In genomic region chr3:106555743-106556250, GRCm38 (mm10) we compare ENCODE assay signal across 23 mouse cellular contexts.
"Had no signal": no experiment of that assay in that cellular context is flagged by ENCODE, and none has a peak within 500 bp of the region (broad histone marks: within the 10 kb centered on the region; RNA-seq: fewer than 3 reads in every experiment).

No protein-coding gene starts in this region.

- H3K27ac ChIP-seq: gastrocnemius, adult 2 months; heart, embryonic 13.5 days; heart, embryonic 15.5 days; hindbrain, embryonic 13.5 days; hindbrain, embryonic 15.5 days; hindbrain, postnatal 0 days; kidney, embryonic 15.5 days; kidney, postnatal 0 days; limb, embryonic 13.5 days; limb, embryonic 15.5 days had no signal

- DNase-seq: gastrocnemius, adult 2 months; gastrocnemius, postnatal 10 days; gastrocnemius, postnatal 25 days; heart, adult 18-20 months; heart, postnatal 14 days; heart, postnatal 36 days; kidney, adult 11 months; kidney, adult 2 months; kidney, adult 9 months; kidney, postnatal 14 days; kidney, postnatal 36 days; layer of hippocampus, adult 9-11 months; layer of hippocampus, postnatal 36 days; left cerebral cortex, postnatal 4 days had no signal

- H3K9ac ChIP-seq: heart, embryonic 13.5 days; heart, embryonic 15.5 days; hindbrain, embryonic 13.5 days; hindbrain, embryonic 15.5 days; kidney, embryonic 15.5 days; limb, embryonic 13.5 days; limb, embryonic 15.5 days had no signal

- H3K27me3 ChIP-seq: heart, embryonic 13.5 days; heart, embryonic 15.5 days; hindbrain, embryonic 13.5 days; hindbrain, embryonic 15.5 days; kidney, embryonic 15.5 days; limb, embryonic 13.5 days; limb, embryonic 15.5 days had no signal

- H3K4me1 ChIP-seq: heart, embryonic 15.5 days; hindbrain, embryonic 15.5 days; kidney, embryonic 15.5 days; limb, embryonic 13.5 days; limb, embryonic 15.5 days had no signal

- H3K4me3 ChIP-seq: gastrocnemius, adult 2 months; heart, embryonic 13.5 days; heart, embryonic 15.5 days; hindbrain, embryonic 13.5 days; hindbrain, embryonic 15.5 days; kidney, embryonic 15.5 days; limb, embryonic 13.5 days; limb, embryonic 15.5 days had no signal
